Mouse (Mus musculus): Measurements from ENCODE around the gene Pofut1. TPM values are rescaled to one million over a fixed set of nuclear protein-coding genes. Genes with fewer than 3 reads are reported as not detected.

Gene Pofut1
- polyA plus RNA-seq, 1 experiment: 14.3 TPM

DNA sequence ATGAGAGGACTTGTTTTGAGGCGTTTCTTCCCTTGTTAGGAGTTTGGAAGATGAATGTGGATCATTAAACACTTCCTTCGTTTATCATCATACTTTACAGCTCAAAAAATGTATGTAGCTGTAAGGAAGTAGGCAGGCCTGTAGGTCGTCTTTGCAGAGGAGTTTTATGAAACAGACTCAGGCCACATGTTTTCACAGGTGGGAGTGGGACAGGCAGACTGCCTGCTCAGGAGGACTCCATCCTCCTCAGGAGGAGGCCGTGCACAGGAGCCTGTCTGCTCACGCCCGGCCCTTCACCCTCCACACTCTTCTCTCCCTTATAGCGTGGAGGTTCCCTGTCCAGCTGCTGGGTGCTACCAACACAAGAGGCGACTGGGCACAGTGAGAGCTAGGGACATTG is 67.8 kb downstream of the Pofut1 start:
- Histone ChIP-seq H3K79me2 (ENCODE audit: control insufficient read depth, insufficient read depth) (peaks cover 5% of the 10 kb centered on the region), H3ac (ENCODE audit: control insufficient read depth, insufficient read length, low read depth) (no peak overlapping the region)
- TF ChIP-seq MYOD1 (IDR thresholded peaks at IDR 0.05; ENCODE audit: control insufficient read depth, insufficient read length, low read depth): no peak
- no peak for TF ChIP-seq MYOG (IDR thresholded peaks at IDR 0.05; ENCODE audit: control insufficient read depth, extremely low read depth, insufficient read length)
- TF ChIP-seq FOSL1 (IDR thresholded peaks at IDR 0.05; ENCODE audit: insufficient read depth, low read length, poor library complexity, severe bottlenecking): no peak
- no peak for TF ChIP-seq MAX (IDR thresholded peaks at IDR 0.05)
- TF ChIP-seq USF1 (IDR thresholded peaks at IDR 0.05; ENCODE audit: low read depth): no peak
- TF ChIP-seq CEBPB (IDR thresholded peaks at IDR 0.05; ENCODE audit: low read depth): no peak
- no peak for TF ChIP-seq CTCF (IDR thresholded peaks at IDR 0.05; ENCODE audit: control insufficient read depth, insufficient read depth, insufficient read length)

DNA sequence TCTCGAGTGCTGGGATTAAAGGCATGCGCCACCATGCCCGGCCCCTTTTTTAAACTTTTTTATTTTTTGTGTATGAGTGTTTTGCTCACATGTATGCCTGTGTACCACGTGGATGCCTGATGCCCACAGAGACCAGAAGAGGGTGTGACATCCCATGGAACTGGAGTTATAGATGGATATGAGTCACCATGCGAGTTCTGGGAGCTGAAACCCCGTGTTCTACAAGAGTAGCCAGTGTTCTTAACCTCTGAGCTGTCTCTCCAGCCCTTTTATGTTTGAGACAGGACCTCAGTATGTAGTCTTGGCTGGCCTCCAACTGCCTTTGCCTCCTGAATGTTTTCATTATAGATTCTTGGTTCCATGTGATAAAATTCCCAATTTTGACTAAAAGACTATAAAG is 68.9 kb downstream of the Pofut1 start:
- Histone ChIP-seq H3K4me3 (ENCODE audit: insufficient read depth, poor library complexity, severe bottlenecking) (no peak overlapping the region), H3K36me3 (ENCODE audit: control insufficient read depth, insufficient read depth) (peaks cover 4% of the 10 kb centered on the region), H3K27me3 (ENCODE audit: control insufficient read depth, insufficient read depth, insufficient read length) (no peaks in the 10 kb centered on the region), H3ac (ENCODE audit: control insufficient read depth, insufficient read length, low read depth) (no peak overlapping the region), H3K79me3 (ENCODE audit: low read depth) (peaks cover 3% of the 10 kb centered on the region), H3K79me2 (ENCODE audit: control insufficient read depth, insufficient read depth) (peaks cover 5% of the 10 kb centered on the region)
- TF ChIP-seq USF1 (IDR thresholded peaks at IDR 0.05; ENCODE audit: low read depth) (peak; percentile 37), MAX (IDR thresholded peaks at IDR 0.05) (peak; percentile 60), MYOG (IDR thresholded peaks at IDR 0.05; ENCODE audit: control insufficient read depth, extremely low read depth, insufficient read length) (no peak)

More for the DNA sequence above, 67.8 kb downstream of the Pofut1 start:
- Histone ChIP-seq H3K27me3 (ENCODE audit: control insufficient read depth, insufficient read depth, insufficient read length) (no peaks in the 10 kb centered on the region), H3K36me3 (ENCODE audit: control insufficient read depth, insufficient read depth) (peaks cover 4% of the 10 kb centered on the region), H3K79me3 (ENCODE audit: low read depth) (peaks cover 3% of the 10 kb centered on the region), H3K4me3 (ENCODE audit: insufficient read depth, poor library complexity, severe bottlenecking) (no peak overlapping the region)

DNA sequence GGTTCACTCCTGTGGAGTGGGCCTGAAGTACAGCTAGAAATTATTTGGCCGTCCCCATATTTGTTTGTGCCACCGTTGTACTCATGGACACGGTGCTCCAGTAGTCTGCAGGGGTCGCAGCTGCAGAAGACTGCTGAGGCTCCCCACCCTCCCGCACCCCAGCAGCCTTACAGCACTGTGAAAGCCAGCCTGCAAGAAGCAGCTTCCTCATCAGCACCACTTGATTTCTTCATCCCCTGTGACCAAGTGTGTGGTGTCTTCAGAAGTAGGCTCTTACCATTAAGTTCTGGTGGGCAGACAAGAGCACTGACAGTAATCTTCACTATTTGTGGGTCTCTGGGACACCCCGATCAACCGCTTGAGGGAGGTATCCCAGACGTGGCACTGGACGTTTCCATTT is 71.6 kb downstream of the Pofut1 start:
- Histone ChIP-seq H3K36me3 (ENCODE audit: control insufficient read depth, insufficient read depth) (peaks cover 13% of the 10 kb centered on the region), H3K79me3 (ENCODE audit: low read depth) (peaks cover 3% of the 10 kb centered on the region), H3K27me3 (ENCODE audit: control insufficient read depth, insufficient read depth, insufficient read length) (no peaks in the 10 kb centered on the region), H3K79me2 (ENCODE audit: control insufficient read depth, insufficient read depth) (peaks cover 5% of the 10 kb centered on the region), H3K4me3 (ENCODE audit: insufficient read depth, poor library complexity, severe bottlenecking) (no peak overlapping the region), H3ac (ENCODE audit: control insufficient read depth, insufficient read length, low read depth) (no peak overlapping the region)
- no peak for TF ChIP-seq CTCF (IDR thresholded peaks at IDR 0.05; ENCODE audit: control insufficient read depth, insufficient read depth, insufficient read length)
- no peak for TF ChIP-seq CEBPB (IDR thresholded peaks at IDR 0.05; ENCODE audit: low read depth)
- TF ChIP-seq USF1 (IDR thresholded peaks at IDR 0.05; ENCODE audit: low read depth): no peak
- no peak for TF ChIP-seq FOSL1 (IDR thresholded peaks at IDR 0.05; ENCODE audit: insufficient read depth, low read length, poor library complexity, severe bottlenecking)
- TF ChIP-seq MYOD1 (IDR thresholded peaks at IDR 0.05; ENCODE audit: control insufficient read depth, insufficient read length, low read depth): no peak
- no peak for TF ChIP-seq MYOG (IDR thresholded peaks at IDR 0.05; ENCODE audit: control insufficient read depth, extremely low read depth, insufficient read length)
- no peak for TF ChIP-seq MAX (IDR thresholded peaks at IDR 0.05)

DNA sequence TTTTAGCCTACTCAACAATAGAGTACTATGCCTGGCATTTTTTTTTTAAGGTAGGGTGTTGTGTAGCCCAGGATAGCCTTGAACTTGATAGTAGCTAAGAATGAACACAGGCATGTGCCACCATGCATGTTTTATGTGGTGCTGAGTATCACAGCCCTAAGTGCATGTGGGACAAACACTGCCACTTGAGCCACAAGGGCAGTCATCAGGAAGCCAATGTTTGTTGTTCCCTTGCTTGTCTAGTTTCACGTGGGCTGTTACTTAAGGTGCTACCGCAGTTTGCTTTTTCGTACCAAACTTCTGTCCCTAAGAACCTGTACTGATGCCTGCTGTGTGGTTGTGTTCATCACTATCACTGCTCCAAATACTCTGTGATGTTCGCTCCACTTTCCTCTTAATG is 77.1 kb downstream of the Pofut1 start:
- Histone ChIP-seq H3K36me3 (ENCODE audit: control insufficient read depth, insufficient read depth) (peaks cover 43% of the 10 kb centered on the region), H3ac (ENCODE audit: control insufficient read depth, insufficient read length, low read depth) (no peak overlapping the region), H3K27me3 (ENCODE audit: control insufficient read depth, insufficient read depth, insufficient read length) (no peaks in the 10 kb centered on the region), H3K79me3 (ENCODE audit: low read depth) (no peaks in the 10 kb centered on the region), H3K4me3 (ENCODE audit: insufficient read depth, poor library complexity, severe bottlenecking) (no peak overlapping the region), H3K79me2 (ENCODE audit: control insufficient read depth, insufficient read depth) (no peaks in the 10 kb centered on the region)
- TF ChIP-seq FOSL1 (IDR thresholded peaks at IDR 0.05; ENCODE audit: insufficient read depth, low read length, poor library complexity, severe bottlenecking) (no peak), CEBPB (IDR thresholded peaks at IDR 0.05; ENCODE audit: low read depth) (no peak), MYOG (IDR thresholded peaks at IDR 0.05; ENCODE audit: control insufficient read depth, extremely low read depth, insufficient read length) (no peak), MAX (IDR thresholded peaks at IDR 0.05) (no peak), USF1 (IDR thresholded peaks at IDR 0.05; ENCODE audit: low read depth) (no peak), CTCF (IDR thresholded peaks at IDR 0.05; ENCODE audit: control insufficient read depth, insufficient read depth, insufficient read length) (no peak), MYOD1 (IDR thresholded peaks at IDR 0.05; ENCODE audit: control insufficient read depth, insufficient read length, low read depth) (no peak)

DNA sequence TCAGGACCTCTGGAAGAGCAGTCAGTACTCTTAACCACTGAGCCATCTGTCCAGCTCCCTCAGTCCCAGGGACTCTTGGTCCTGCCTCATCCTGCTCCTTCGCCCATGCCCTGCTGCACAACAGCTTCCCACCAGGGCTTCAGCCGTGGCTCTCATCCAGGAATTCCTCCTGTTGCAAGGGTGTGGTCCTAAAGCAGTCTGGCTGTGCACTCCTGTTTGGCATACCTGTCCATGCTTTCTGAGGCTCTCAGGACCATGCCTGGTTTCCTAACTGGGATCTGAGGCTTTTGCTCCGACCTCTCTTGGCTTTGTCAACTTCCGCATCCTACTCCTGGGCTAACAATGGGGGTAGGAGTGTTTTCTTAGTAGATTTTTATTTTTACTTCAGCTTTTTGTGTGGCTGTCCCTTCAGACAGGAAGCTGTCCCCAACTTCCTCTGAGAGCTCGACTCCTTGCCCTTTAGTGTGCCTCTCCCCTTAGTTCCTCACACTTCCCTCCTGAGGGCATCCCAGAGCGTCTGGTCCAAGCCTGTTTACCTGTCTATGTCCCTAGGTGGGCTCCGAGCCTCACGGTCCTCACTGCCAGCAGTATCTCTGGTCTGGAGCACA is 77.8 kb downstream of the Pofut1 start:
- no peak for TF ChIP-seq MYOD1 (IDR thresholded peaks at IDR 0.05; ENCODE audit: control insufficient read depth, insufficient read length, low read depth)
- no peak for TF ChIP-seq MYOG (IDR thresholded peaks at IDR 0.05; ENCODE audit: control insufficient read depth, extremely low read depth, insufficient read length)
- no peak for TF ChIP-seq USF1 (IDR thresholded peaks at IDR 0.05; ENCODE audit: low read depth)
- no peak for TF ChIP-seq FOSL1 (IDR thresholded peaks at IDR 0.05; ENCODE audit: insufficient read depth, low read length, poor library complexity, severe bottlenecking)
- no peak for TF ChIP-seq MAX (IDR thresholded peaks at IDR 0.05)
- no peak for TF ChIP-seq CTCF (IDR thresholded peaks at IDR 0.05; ENCODE audit: control insufficient read depth, insufficient read depth, insufficient read length)
- no peak for TF ChIP-seq CEBPB (IDR thresholded peaks at IDR 0.05; ENCODE audit: low read depth)
- Histone ChIP-seq H3K79me2 (ENCODE audit: control insufficient read depth, insufficient read depth) (no peaks in the 10 kb centered on the region), H3K27me3 (ENCODE audit: control insufficient read depth, insufficient read depth, insufficient read length) (no peaks in the 10 kb centered on the region), H3ac (ENCODE audit: control insufficient read depth, insufficient read length, low read depth) (no peak overlapping the region), H3K36me3 (ENCODE audit: control insufficient read depth, insufficient read depth) (peaks cover 49% of the 10 kb centered on the region), H3K79me3 (ENCODE audit: low read depth) (no peaks in the 10 kb centered on the region), H3K4me3 (ENCODE audit: insufficient read depth, poor library complexity, severe bottlenecking) (no peak overlapping the region)

Other genes starting within 250 kb of the Pofut1 start
- 61.2 TPM for gene Pdrg1, start 226.1 kb upstream of the Pofut1 start, polyA plus RNA-seq (2012; fragmentation: generic; extraction: Trizol)
- not detected for gene Xkr7, start 209.7 kb upstream of the Pofut1 start, polyA plus RNA-seq (2012; fragmentation: generic; extraction: Trizol)
- gene Ccm2l, start 175.6 kb upstream of the Pofut1 start, polyA plus RNA-seq (2012; fragmentation: generic; extraction: Trizol): not detected
- 0.32 TPM for gene Hck, start 133.1 kb upstream of the Pofut1 start, polyA plus RNA-seq (2012; fragmentation: generic; extraction: Trizol)
- 43.4 TPM for gene Tm9sf4, start 80.2 kb upstream of the Pofut1 start, polyA plus RNA-seq (2012; fragmentation: generic; extraction: Trizol)
- 0.08 TPM for gene Tspyl3, start 16.1 kb upstream of the Pofut1 start, polyA plus RNA-seq (2012; fragmentation: generic; extraction: Trizol)
- gene Plagl2, start 107 bp upstream of the Pofut1 start, polyA plus RNA-seq (2012; fragmentation: generic; extraction: Trizol): 4.5 TPM
- 8.6 TPM for gene Kif3b, start 49.9 kb downstream of the Pofut1 start, polyA plus RNA-seq (2012; fragmentation: generic; extraction: Trizol)
- gene Asxl1, start 104.3 kb downstream of the Pofut1 start, polyA plus RNA-seq (2012; fragmentation: generic; extraction: Trizol): 15.2 TPM